Mouse (Mus musculus): ENCODE data around the gene Fut8. TPM values are rescaled to one million over a fixed set of nuclear protein-coding genes. Genes with fewer than 3 reads are reported as not detected.
A peak's percentile ranks its signal among the peaks of the same experiment; 100 is the strongest.

Fut8 gene
- total RNA-seq, 2 experiments from 2014 or later = 60.6 to 61.7 TPM

- TF ChIP-seq CTCF (IDR thresholded peaks at IDR 0.05) = no peak
- no peak for DNase-seq (ENCODE audit: extremely low spot score in 1 of 2, low spot score in 2 of 2)
- Histone ChIP-seq H3K27ac (no peak overlapping the region), H3K4me3 (no peak overlapping the region)
- intact Hi-C loops (cut with DNase I) = no loop called here
Observed at GRCm38 (mm10) chr12:77203136-77203535, 34.8 kb upstream of the Fut8 start.

- intact Hi-C loops (cut with DNase I) = no loop called here
- Histone ChIP-seq H3K27ac (no peak overlapping the region), H3K4me3 (no peak overlapping the region)
- no peak for DNase-seq (ENCODE audit: extremely low spot score in 1 of 2, low spot score in 2 of 2)
- no peak for TF ChIP-seq CTCF (IDR thresholded peaks at IDR 0.05)
Observed at GRCm38 (mm10) chr12:77206852-77207251, 31.1 kb upstream of the Fut8 start.

- no peak for TF ChIP-seq CTCF (IDR thresholded peaks at IDR 0.05)
- intact Hi-C loops (cut with DNase I) = no loop called here
- no peak overlapping the region for H3K4me3 ChIP-seq
- no peak for DNase-seq (ENCODE audit: extremely low spot score in 1 of 2, low spot score in 2 of 2)
- no peak overlapping the region for H3K27ac ChIP-seq
Observed at GRCm38 (mm10) chr12:77208056-77208455, 29.9 kb upstream of the Fut8 start.

GRCm38 (mm10) chr12:77208576-77209180, 29.2 kb upstream of the Fut8 start:
- intact Hi-C loops (cut with DNase I) = no loop called here
- TF ChIP-seq CTCF (IDR thresholded peaks at IDR 0.05) = no peak
- DNase-seq (ENCODE audit: extremely low spot score in 1 of 2, low spot score in 2 of 2) = no peak
- H3K4me3 ChIP-seq = no peak overlapping the region
- no peak overlapping the region for H3K27ac ChIP-seq

GRCm38 (mm10) chr12:77211695-77212208, 26.2 kb upstream of the Fut8 start:
- no peak for TF ChIP-seq CTCF (IDR thresholded peaks at IDR 0.05)

GRCm38 (mm10) chr12:77213896-77214564, 23.9 kb upstream of the Fut8 start:
- TF ChIP-seq CTCF (IDR thresholded peaks at IDR 0.05) = no peak
- no peak for DNase-seq (ENCODE audit: extremely low spot score in 1 of 2, low spot score in 2 of 2)
- intact Hi-C loops (cut with DNase I) = no loop called here
- Histone ChIP-seq H3K27ac (no peak overlapping the region), H3K4me3 (no peak overlapping the region)

More at GRCm38 (mm10) chr12:77211695-77212208, 26.2 kb upstream of the Fut8 start:
- intact Hi-C loops (cut with DNase I) = no loop called here
- no peak overlapping the region for H3K4me3 ChIP-seq
- H3K27ac ChIP-seq = no peak overlapping the region
- DNase-seq (ENCODE audit: extremely low spot score in 1 of 2, low spot score in 2 of 2) = no peak

- intact Hi-C loops (cut with DNase I) = no loop called here
- H3K4me3 ChIP-seq = no peak overlapping the region
- no peak for DNase-seq (ENCODE audit: extremely low spot score in 1 of 2, low spot score in 2 of 2)
- no peak for TF ChIP-seq CTCF (IDR thresholded peaks at IDR 0.05)
- no peak overlapping the region for H3K27ac ChIP-seq
Observed at GRCm38 (mm10) chr12:77214565-77214909, 23.4 kb upstream of the Fut8 start.

- no peak for DNase-seq (ENCODE audit: extremely low spot score in 1 of 2, low spot score in 2 of 2)
- intact Hi-C loops (cut with DNase I) = no loop called here
- no peak overlapping the region for H3K4me3 ChIP-seq
- H3K27ac ChIP-seq = no peak overlapping the region
- TF ChIP-seq CTCF (IDR thresholded peaks at IDR 0.05) = no peak
Observed at GRCm38 (mm10) chr12:77216511-77217192, 21.3 kb upstream of the Fut8 start.

- no peak for TF ChIP-seq CTCF (IDR thresholded peaks at IDR 0.05)
- no peak for DNase-seq (ENCODE audit: extremely low spot score in 1 of 2, low spot score in 2 of 2)
- Histone ChIP-seq H3K27ac (no peak overlapping the region), H3K4me3 (no peak overlapping the region)
- intact Hi-C loops (cut with DNase I) = no loop called here
Observed at GRCm38 (mm10) chr12:77220616-77221015, 17.3 kb upstream of the Fut8 start.

- Histone ChIP-seq H3K27ac (no peak overlapping the region), H3K4me3 (no peak overlapping the region)
- intact Hi-C loops (cut with DNase I) = no loop called here
- no peak for DNase-seq (ENCODE audit: extremely low spot score in 1 of 2, low spot score in 2 of 2)
- no peak for TF ChIP-seq CTCF (IDR thresholded peaks at IDR 0.05)
Observed at GRCm38 (mm10) chr12:77222272-77222874, 15.6 kb upstream of the Fut8 start.

GRCm38 (mm10) chr12:77223595-77223994, 14.3 kb upstream of the Fut8 start:
- intact Hi-C loops (cut with DNase I) = no loop called here
- peak in 1 of 2 experiments; percentile 22 for DNase-seq (ENCODE audit: extremely low spot score in 1 of 2, low spot score in 2 of 2)
- Histone ChIP-seq H3K4me3 (no peak overlapping the region), H3K27ac (no peak overlapping the region)
- TF ChIP-seq CTCF (IDR thresholded peaks at IDR 0.05) = no peak

- H3K4me3 ChIP-seq = no peak overlapping the region
- intact Hi-C loops (cut with DNase I) = no loop called here
- H3K27ac ChIP-seq = no peak overlapping the region; the same call in 1 of the 2 replicates
- peak in 1 of 2 experiments; percentile 14 for DNase-seq (ENCODE audit: extremely low spot score in 1 of 2, low spot score in 2 of 2)
- no peak for TF ChIP-seq CTCF (IDR thresholded peaks at IDR 0.05)
Observed at GRCm38 (mm10) chr12:77224121-77224520, 13.8 kb upstream of the Fut8 start.

Data from left cerebral cortex, adult 2 months (tissue).